Mouse (Mus musculus): ENCODE measurements at regions not wholly inside any gene's neighbourhood (a gene's known extent, or its start where the extent isn't known, plus 50 kb on each side); places are given as distances from the start of the nearest gene placed in this dataset.

- DNase-seq (ENCODE audit: low read depth): no peak
Observed at GRCm38 (mm10) chr12:25298766-25299165, 201.8 kb upstream of the Id2 start.

GRCm38 (mm10) chr12:25297960-25298359 lies 201.0 kb upstream of the Id2 start:
- no peak for DNase-seq (ENCODE audit: low read depth)

GRCm38 (mm10) chr12:25296648-25297047 lies 199.7 kb upstream of the Id2 start:
- DNase-seq (ENCODE audit: low read depth): no peak

GRCm38 (mm10) chr12:25294179-25295025 lies 197.5 kb upstream of the Id2 start:
- no peak for DNase-seq (ENCODE audit: low read depth)

- DNase-seq (ENCODE audit: low read depth): no peak
Observed at GRCm38 (mm10) chr12:25293470-25294178, 196.7 kb upstream of the Id2 start.

GRCm38 (mm10) chr12:25289381-25289780 lies 192.4 kb upstream of the Id2 start:
- DNase-seq (ENCODE audit: low read depth): no peak

- no peak for DNase-seq (ENCODE audit: low read depth)
Observed at GRCm38 (mm10) chr12:25283808-25284207, 186.9 kb upstream of the Id2 start.

GRCm38 (mm10) chr12:25281438-25281837 lies 184.5 kb upstream of the Id2 start:
- DNase-seq (ENCODE audit: low read depth): no peak

GRCm38 (mm10) chr12:25273631-25274305 lies 176.8 kb upstream of the Id2 start:
- DNase-seq (ENCODE audit: low read depth): no peak

- DNase-seq (ENCODE audit: low read depth): no peak
Observed at GRCm38 (mm10) chr12:25272752-25273125, 175.8 kb upstream of the Id2 start.

GRCm38 (mm10) chr12:25272114-25272751 lies 175.3 kb upstream of the Id2 start:
- DNase-seq (ENCODE audit: low read depth): no peak

GRCm38 (mm10) chr12:25269878-25270277 lies 172.9 kb upstream of the Id2 start:
- no peak for DNase-seq (ENCODE audit: low read depth)

- no peak for DNase-seq (ENCODE audit: low read depth)
Observed at GRCm38 (mm10) chr12:25268871-25269850, 172.2 kb upstream of the Id2 start.

- no peak for DNase-seq (ENCODE audit: low read depth)
Observed at GRCm38 (mm10) chr12:25268323-25268722, 171.4 kb upstream of the Id2 start.

GRCm38 (mm10) chr12:25267572-25268115 lies 170.7 kb upstream of the Id2 start:
- no peak for DNase-seq (ENCODE audit: low read depth)

GRCm38 (mm10) chr12:25266701-25267571 lies 170.0 kb upstream of the Id2 start:
- no peak for DNase-seq (ENCODE audit: low read depth)

GRCm38 (mm10) chr12:25265560-25266525 lies 168.9 kb upstream of the Id2 start:
- DNase-seq (ENCODE audit: low read depth): no peak

GRCm38 (mm10) chr12:25265066-25265465 lies 168.1 kb upstream of the Id2 start:
- DNase-seq (ENCODE audit: low read depth): no peak

- DNase-seq (ENCODE audit: low read depth): no peak
Observed at GRCm38 (mm10) chr12:25264408-25264807, 167.5 kb upstream of the Id2 start.
